Mouse (Mus musculus): ENCODE results near the gene Hspa12b. TPM values are rescaled to one million over a fixed set of nuclear protein-coding genes. Genes with fewer than 3 reads are reported as not detected.

The Hspa12b gene
- polyA plus RNA-seq, 1 experiment = 5.4 TPM

DNA sequence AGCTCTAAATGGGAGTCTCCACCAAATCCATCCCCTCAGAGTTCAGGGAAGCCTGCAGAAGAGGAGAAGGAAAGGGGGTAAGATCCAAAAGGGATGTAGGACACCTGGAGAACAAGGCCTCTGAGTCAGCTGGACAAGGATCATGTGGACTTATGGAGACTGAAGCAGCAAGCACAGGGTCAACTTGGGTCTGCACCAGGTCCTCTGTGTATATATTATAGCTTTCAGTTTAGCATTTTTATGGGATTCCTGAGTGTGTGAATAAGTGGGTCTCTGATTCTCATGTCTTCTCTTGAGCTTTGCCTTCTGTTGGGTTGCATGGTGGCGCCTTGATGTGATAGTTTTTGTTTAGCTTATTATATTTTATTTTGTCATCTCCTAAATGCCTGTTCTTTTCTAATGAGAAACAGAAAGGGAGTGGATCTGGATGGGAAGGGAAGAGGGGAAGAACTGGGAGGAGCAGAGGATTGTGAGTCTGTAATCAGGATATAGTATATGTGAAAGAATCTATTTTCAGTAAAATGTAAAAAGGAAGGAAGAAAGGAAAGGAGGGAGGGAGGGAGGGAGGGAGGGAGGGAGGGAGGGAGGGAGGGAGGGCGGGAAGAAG lies 8.0 kb upstream of the Hspa12b start:
- H3K36me3 ChIP-seq (ENCODE audit: control insufficient read depth, insufficient read depth, low read length) = no peaks in the 10 kb centered on the region
- H3K4me1 ChIP-seq (ENCODE audit: control insufficient read depth, insufficient read depth, low read length) = no peaks in the 10 kb centered on the region
- no peaks in the 10 kb centered on the region for H3K27me3 ChIP-seq (ENCODE audit: control insufficient read depth, insufficient read depth, low read length)
- TF ChIP-seq POLR2A (IDR thresholded peaks at IDR 0.05; ENCODE audit: control insufficient read depth, low read depth, low read length) = no peak
- TF ChIP-seq CTCF (IDR thresholded peaks at IDR 0.05; ENCODE audit: control insufficient read depth, insufficient read depth, insufficient replicate concordance, low read depth, low read length) = no peak
- H3K27ac ChIP-seq (ENCODE audit: control insufficient read depth, insufficient read depth, low read depth, low read length) = no peak overlapping the region
- H3K4me3 ChIP-seq (ENCODE audit: control insufficient read depth, low read depth, low read length) = no peak overlapping the region

DNA sequence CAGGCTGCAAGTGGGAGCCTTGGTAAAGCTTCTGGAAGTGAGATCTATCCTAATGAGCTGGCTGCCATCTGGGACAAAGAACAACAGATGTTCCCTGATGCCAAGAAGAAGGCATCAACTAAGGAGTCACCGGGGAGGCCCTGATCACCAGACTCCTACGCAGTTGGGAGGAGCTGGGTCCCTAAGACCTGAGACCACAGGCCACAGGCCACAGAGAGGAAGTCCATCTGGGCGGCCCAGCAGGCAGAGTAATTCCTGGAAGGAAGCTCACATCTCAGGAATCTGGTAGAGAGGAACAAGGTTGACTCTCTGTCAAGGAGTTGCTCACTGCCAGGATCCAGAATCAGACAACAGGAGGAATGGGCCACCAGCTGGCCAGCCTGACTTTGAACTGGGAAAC lies 2.9 kb upstream of the Hspa12b start:
- Histone ChIP-seq H3K27ac (ENCODE audit: control insufficient read depth, insufficient read depth, low read depth, low read length) (no peak overlapping the region), H3K27me3 (ENCODE audit: control insufficient read depth, insufficient read depth, low read length) (no peaks in the 10 kb centered on the region), H3K36me3 (ENCODE audit: control insufficient read depth, insufficient read depth, low read length) (no peaks in the 10 kb centered on the region), H3K4me3 (ENCODE audit: control insufficient read depth, low read depth, low read length) (no peak overlapping the region), H3K4me1 (ENCODE audit: control insufficient read depth, insufficient read depth, low read length) (peaks cover 18% of the 10 kb centered on the region)
- TF ChIP-seq POLR2A (IDR thresholded peaks at IDR 0.05; ENCODE audit: control insufficient read depth, low read depth, low read length) (no peak), CTCF (IDR thresholded peaks at IDR 0.05; ENCODE audit: control insufficient read depth, insufficient read depth, insufficient replicate concordance, low read depth, low read length) (no peak)

DNA sequence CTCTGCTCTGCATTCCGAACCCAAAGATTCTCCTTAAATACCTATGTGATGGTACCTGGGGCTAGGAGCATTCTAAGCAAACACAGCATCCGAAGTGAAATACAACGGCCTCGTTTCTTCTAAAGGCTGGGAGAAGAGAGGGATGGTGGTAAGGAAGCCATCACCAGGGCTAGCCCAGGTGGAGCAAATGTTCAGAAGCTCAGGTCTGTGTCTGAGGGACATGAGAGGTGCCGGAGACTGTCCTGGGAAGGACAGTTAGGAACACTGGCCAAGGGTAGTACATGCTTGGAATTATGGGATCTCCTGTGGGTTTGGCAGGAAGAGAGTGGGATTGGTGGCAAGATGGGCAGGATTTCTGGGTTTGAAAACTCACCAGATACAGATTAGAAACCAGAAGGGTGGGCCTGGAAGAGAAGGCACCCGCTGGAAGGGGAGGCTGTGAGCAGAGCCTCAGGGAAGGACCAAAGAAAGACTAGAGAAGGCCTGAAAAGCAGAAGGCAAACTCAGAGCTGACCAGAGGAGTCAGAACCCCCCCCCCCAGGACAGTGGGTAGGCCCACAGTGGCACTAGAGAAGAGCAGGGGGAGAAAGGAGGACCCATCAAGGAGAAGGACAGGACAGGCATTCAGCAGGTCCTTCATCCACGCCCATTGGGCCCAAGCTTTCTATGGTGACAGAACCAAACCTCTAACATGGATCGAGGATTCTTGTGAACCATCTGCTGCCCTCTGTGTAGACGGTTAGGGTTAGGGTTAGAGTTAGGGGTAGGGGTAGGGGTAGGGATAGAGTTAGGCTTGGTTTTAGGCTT lies 1.7 kb upstream of the Hspa12b start:
- Histone ChIP-seq H3K36me3 (ENCODE audit: control insufficient read depth, insufficient read depth, low read length) (no peaks in the 10 kb centered on the region), H3K27ac (ENCODE audit: control insufficient read depth, insufficient read depth, low read depth, low read length) (no peak overlapping the region), H3K4me1 (ENCODE audit: control insufficient read depth, insufficient read depth, low read length) (peaks cover 18% of the 10 kb centered on the region), H3K4me3 (ENCODE audit: control insufficient read depth, low read depth, low read length) (no peak overlapping the region), H3K27me3 (ENCODE audit: control insufficient read depth, insufficient read depth, low read length) (no peaks in the 10 kb centered on the region)
- TF ChIP-seq CTCF (IDR thresholded peaks at IDR 0.05; ENCODE audit: control insufficient read depth, insufficient read depth, insufficient replicate concordance, low read depth, low read length) (no peak), POLR2A (IDR thresholded peaks at IDR 0.05; ENCODE audit: control insufficient read depth, low read depth, low read length) (no peak)

DNA sequence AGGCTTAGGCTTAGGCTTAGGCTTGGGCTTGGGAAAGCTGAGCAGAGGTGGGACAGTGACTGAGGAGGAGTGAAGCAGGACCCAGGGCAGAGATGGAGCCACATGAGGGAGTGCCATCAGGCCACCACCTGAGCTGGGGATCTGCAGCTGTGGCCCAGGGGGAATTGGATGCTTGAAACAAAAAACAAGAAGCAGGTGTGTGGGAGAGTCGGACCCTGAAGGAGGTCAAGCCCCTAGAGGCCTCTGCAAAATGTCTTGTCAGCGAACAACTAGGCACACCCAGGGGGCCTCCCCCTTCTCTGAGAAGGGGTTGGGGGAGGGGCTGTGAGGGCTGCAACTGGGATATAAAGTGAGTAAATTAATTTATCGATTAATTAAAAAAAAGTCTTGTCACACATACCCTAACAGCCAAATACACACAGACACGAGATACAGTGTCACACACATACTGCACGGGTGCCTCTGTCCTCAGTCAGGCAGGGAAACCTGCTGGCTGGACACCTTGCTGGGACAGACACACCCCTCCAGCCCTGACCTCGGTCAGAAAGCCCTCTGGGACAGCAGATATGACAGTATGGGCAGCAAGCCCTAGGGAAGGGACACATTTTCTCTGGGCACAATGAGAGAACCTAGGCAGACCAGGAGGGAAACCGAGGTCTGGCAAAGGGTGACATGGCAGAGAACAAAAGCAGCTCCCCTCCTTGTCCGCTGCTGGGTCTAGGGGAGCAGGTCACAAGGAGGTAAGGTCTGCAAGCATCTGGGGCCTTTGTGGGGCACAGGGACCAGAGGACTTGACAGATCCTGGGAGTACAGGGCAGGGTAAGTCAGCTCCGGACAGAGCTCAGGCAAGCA lies 890 bp upstream of the Hspa12b start:
- H3K27ac ChIP-seq (ENCODE audit: control insufficient read depth, insufficient read depth, low read depth, low read length) = no peak overlapping the region
- peaks cover 18% of the 10 kb centered on the region for H3K4me1 ChIP-seq (ENCODE audit: control insufficient read depth, insufficient read depth, low read length)
- TF ChIP-seq CTCF (IDR thresholded peaks at IDR 0.05; ENCODE audit: control insufficient read depth, insufficient read depth, insufficient replicate concordance, low read depth, low read length) (no peak), POLR2A (IDR thresholded peaks at IDR 0.05; ENCODE audit: control insufficient read depth, low read depth, low read length) (no peak)
- H3K4me3 ChIP-seq (ENCODE audit: control insufficient read depth, low read depth, low read length) = no peak overlapping the region
- no peaks in the 10 kb centered on the region for H3K36me3 ChIP-seq (ENCODE audit: control insufficient read depth, insufficient read depth, low read length)
- no peaks in the 10 kb centered on the region for H3K27me3 ChIP-seq (ENCODE audit: control insufficient read depth, insufficient read depth, low read length)

DNA sequence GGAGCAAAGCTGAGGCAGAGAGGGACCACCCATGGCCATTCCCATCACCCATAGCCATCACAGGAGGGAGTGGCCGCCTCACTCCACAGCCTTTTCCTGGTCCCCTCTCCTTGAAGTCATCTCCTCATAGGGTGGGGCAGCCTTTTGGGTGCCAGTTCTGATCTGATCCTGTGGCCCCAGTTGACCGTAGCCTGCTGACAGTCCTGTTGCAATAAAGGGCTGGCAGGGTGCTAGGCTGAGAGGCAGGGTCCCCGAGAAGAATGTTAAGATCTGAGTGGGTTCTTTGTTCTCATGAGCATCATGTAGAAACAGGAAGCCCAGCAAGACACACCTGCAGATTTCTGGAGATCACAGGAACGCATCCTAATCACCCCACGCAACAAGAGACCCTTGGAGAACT lies 1.1 kb downstream of the Hspa12b start:
- no peaks in the 10 kb centered on the region for H3K36me3 ChIP-seq (ENCODE audit: control insufficient read depth, insufficient read depth, low read length)
- peaks cover 18% of the 10 kb centered on the region for H3K4me1 ChIP-seq (ENCODE audit: control insufficient read depth, insufficient read depth, low read length)
- H3K4me3 ChIP-seq (ENCODE audit: control insufficient read depth, low read depth, low read length) = no peak overlapping the region
- no peak overlapping the region for H3K27ac ChIP-seq (ENCODE audit: control insufficient read depth, insufficient read depth, low read depth, low read length)
- TF ChIP-seq CTCF (IDR thresholded peaks at IDR 0.05; ENCODE audit: control insufficient read depth, insufficient read depth, insufficient replicate concordance, low read depth, low read length) (no peak), POLR2A (IDR thresholded peaks at IDR 0.05; ENCODE audit: control insufficient read depth, low read depth, low read length) (no peak)
- H3K27me3 ChIP-seq (ENCODE audit: control insufficient read depth, insufficient read depth, low read length) = no peaks in the 10 kb centered on the region

DNA sequence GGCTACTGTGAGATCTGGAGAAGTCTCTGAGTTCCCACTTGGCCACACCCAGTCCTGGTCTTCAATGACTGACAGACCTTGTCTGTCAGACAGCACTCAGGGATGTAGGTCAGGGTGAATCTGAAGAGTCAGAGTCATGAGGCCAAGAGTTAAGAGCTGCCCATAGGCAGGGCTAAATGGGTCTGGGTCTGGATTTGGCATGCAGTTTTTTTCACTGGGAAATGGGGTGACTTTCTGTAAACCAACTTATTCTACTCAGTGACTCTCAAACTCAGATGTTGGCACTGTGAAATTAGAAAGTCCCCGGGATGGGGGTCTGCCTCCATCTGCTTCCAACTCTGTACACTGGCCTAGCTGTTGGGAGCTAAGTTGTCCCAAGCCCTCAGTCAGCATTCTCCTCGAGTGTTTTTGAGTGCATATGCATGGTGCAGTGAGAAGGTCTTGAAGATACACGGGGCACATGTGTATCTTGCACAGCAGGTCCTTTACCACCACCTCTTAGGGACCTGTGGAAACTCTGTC lies 1.6 kb downstream of the Hspa12b start:
- no peak for TF ChIP-seq POLR2A (IDR thresholded peaks at IDR 0.05; ENCODE audit: control insufficient read depth, low read depth, low read length)
- TF ChIP-seq CTCF (IDR thresholded peaks at IDR 0.05; ENCODE audit: control insufficient read depth, insufficient read depth, insufficient replicate concordance, low read depth, low read length) = no peak
- Histone ChIP-seq H3K4me3 (ENCODE audit: control insufficient read depth, low read depth, low read length) (no peak overlapping the region), H3K27ac (ENCODE audit: control insufficient read depth, insufficient read depth, low read depth, low read length) (no peak overlapping the region), H3K27me3 (ENCODE audit: control insufficient read depth, insufficient read depth, low read length) (no peaks in the 10 kb centered on the region), H3K4me1 (ENCODE audit: control insufficient read depth, insufficient read depth, low read length) (peaks cover 18% of the 10 kb centered on the region), H3K36me3 (ENCODE audit: control insufficient read depth, insufficient read depth, low read length) (no peaks in the 10 kb centered on the region)

DNA sequence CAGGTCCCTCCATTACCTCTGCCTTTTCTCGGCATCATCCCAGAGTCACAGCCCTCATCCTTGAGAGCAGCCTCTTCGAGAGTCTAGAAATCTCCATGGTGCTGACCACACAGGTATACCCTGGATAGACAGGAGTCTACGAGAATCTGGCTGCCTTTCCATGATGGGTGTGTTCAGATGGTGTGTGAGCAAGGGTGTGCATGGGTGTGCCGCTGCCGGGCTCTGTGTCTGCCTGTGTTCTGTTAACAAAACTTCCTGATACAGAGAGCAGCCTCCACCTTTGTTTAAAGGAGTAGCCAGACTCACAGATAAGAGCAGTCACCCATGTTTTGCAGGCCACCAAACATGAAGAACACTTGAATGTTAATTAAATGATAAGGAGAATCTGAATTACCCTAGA lies 2.8 kb downstream of the Hspa12b start:
- Histone ChIP-seq H3K36me3 (ENCODE audit: control insufficient read depth, insufficient read depth, low read length) (no peaks in the 10 kb centered on the region), H3K4me1 (ENCODE audit: control insufficient read depth, insufficient read depth, low read length) (peaks cover 18% of the 10 kb centered on the region), H3K27ac (ENCODE audit: control insufficient read depth, insufficient read depth, low read depth, low read length) (no peak overlapping the region), H3K4me3 (ENCODE audit: control insufficient read depth, low read depth, low read length) (no peak overlapping the region), H3K27me3 (ENCODE audit: control insufficient read depth, insufficient read depth, low read length) (no peaks in the 10 kb centered on the region)
- TF ChIP-seq CTCF (IDR thresholded peaks at IDR 0.05; ENCODE audit: control insufficient read depth, insufficient read depth, insufficient replicate concordance, low read depth, low read length) (no peak), POLR2A (IDR thresholded peaks at IDR 0.05; ENCODE audit: control insufficient read depth, low read depth, low read length) (no peak)
